Mouse (Mus musculus) midbrain, embryonic 15.5 days (tissue): ENCODE data around the gene Ehmt1. TPM values are rescaled to one million over a fixed set of nuclear protein-coding genes. Genes with fewer than 3 reads are reported as not detected.

Experiments
- ATAC-seq: fragments of 200-750 bp; cut with Nextera tagmentation; replicated peaks from 2 replicates; pipeline ENCODE4 v1.8.0; 2017; ENCODE audit warnings: moderate TSS enrichment
- H3K27ac ChIP-seq: fragments of 300-500 bp; sonication (generic); 2 replicates; pipeline ENCODE4 v1.5.1; 2015; ENCODE audit warnings: mild to moderate bottlenecking, inconsistent platforms
- H3K27me3 ChIP-seq: fragments of 300-500 bp; sonication (generic); replicated peaks from 2 replicates; pipeline ENCODE4 v1.6.1; 2015; ENCODE audit warnings: inconsistent platforms
- H3K36me3 ChIP-seq: fragments of 300-500 bp; sonication (generic); replicated peaks from 2 replicates; pipeline ENCODE4 v1.6.1; 2015; ENCODE audit warnings: inconsistent platforms
- H3K4me1 ChIP-seq: fragments of 300-500 bp; sonication (generic); 2 replicates; pipeline ENCODE4 v1.6.1; 2015; ENCODE audit warnings: inconsistent platforms
- H3K4me2 ChIP-seq: fragments of 300-500 bp; sonication (generic); 2 replicates; pipeline ENCODE4 v1.6.1; 2015; ENCODE audit warnings: inconsistent platforms, mild to moderate bottlenecking, moderate library complexity
- H3K4me3 ChIP-seq: fragments of 300-500 bp; sonication (generic); 2 replicates; pipeline ENCODE4 v1.5.1; 2015; ENCODE audit warnings: mild to moderate bottlenecking, inconsistent platforms
- H3K9ac ChIP-seq: fragments of 300-500 bp; sonication (generic); 2 replicates; pipeline ENCODE4 v1.6.1; 2015; ENCODE audit warnings: mild to moderate bottlenecking, inconsistent platforms
- H3K9me3 ChIP-seq: fragments of 300-500 bp; sonication (generic); 2 replicates; pipeline ENCODE4 v1.6.1; 2016; ENCODE audit warnings: inconsistent platforms
- WGBS: fragments of 180-500 bp; shearing (Covaris S2); methylation state at CpG from one replicate; pipeline ENCODE4 v1.1.7; 2015; ENCODE audit warnings: mixed read lengths; 5-methylcytosine and 5-hydroxymethylcytosine counted together
- polyA plus RNA-seq: library from polyadenylated mRNA; unstranded; fragments of >200 nt; fragmentation: Nextera tagmentation; extraction: Ambion mirVana; gene quantifications from 2 replicates; pipeline ENCODE4 v1.2.1, GENCODE M21; 2015

Gene Ehmt1
- polyA plus RNA-seq, 1 experiment from 2014 or later, result 117 TPM

GRCm38 (mm10) chr2:24775951-24776587 lies 143.3 kb downstream of the Ehmt1 start:
- no peak overlapping the region for H3K27ac ChIP-seq
- H3K9ac ChIP-seq, result no peak overlapping the region
- no peaks in the 10 kb centered on the region for H3K27me3 ChIP-seq
- 85% methylated on average over 11 of the region's 11 CpGs for WGBS
- H3K36me3 ChIP-seq, result no peaks in the 10 kb centered on the region
- no peak for ATAC-seq
- H3K4me2 ChIP-seq, result no peak overlapping the region
- 0 out of 2 replicates have a peak, but pooled peaks cover 3% of the 10 kb centered on the region for H3K4me1 ChIP-seq
- H3K9me3 ChIP-seq, result no peaks in the 10 kb centered on the region
- H3K4me3 ChIP-seq, result no peak overlapping the region

- 70% methylated on average over 7 of the region's 7 CpGs for WGBS
- ATAC-seq, result no peak
- no peak overlapping the region for H3K4me3 ChIP-seq
Measured at GRCm38 (mm10) chr2:24774832-24775231, 144.6 kb downstream of the Ehmt1 start.

GRCm38 (mm10) chr2:24770861-24771260 lies 148.6 kb downstream of the Ehmt1 start:
- 75% methylated on average over 4 of the region's 4 CpGs for WGBS
- Histone ChIP-seq H3K27ac (no peak overlapping the region), H3K4me1 (no peaks in the 10 kb centered on the region), H3K36me3 (no peaks in the 10 kb centered on the region), H3K9ac (no peak overlapping the region), H3K9me3 (no peaks in the 10 kb centered on the region), H3K4me3 (no peak overlapping the region), H3K27me3 (no peaks in the 10 kb centered on the region), H3K4me2 (no peak overlapping the region)
- no peak for ATAC-seq

More at GRCm38 (mm10) chr2:24774832-24775231, 144.6 kb downstream of the Ehmt1 start:
- 0 out of 2 replicates have a peak, but pooled peaks cover 3% of the 10 kb centered on the region for H3K4me1 ChIP-seq
- H3K27me3 ChIP-seq, result no peaks in the 10 kb centered on the region
- H3K9ac ChIP-seq, result no peak overlapping the region
- H3K4me2 ChIP-seq, result no peak overlapping the region
- H3K9me3 ChIP-seq, result no peaks in the 10 kb centered on the region
- H3K36me3 ChIP-seq, result no peaks in the 10 kb centered on the region
- H3K27ac ChIP-seq, result no peak overlapping the region

GRCm38 (mm10) chr2:24763115-24763557 lies 156.3 kb downstream of the Ehmt1 start, which contains the start of gene Cacna1b:
Gene Cacna1b (minus strand): TSS chr2:24763152.
- Histone ChIP-seq H3K4me3 (peak within 1 kb of the TSS; percentile 69), H3K9ac (peak within 1 kb of the TSS; percentile 71), H3K9me3 (no peaks in the 10 kb centered on the region), H3K4me1 (peaks cover 23% of the 10 kb centered on the region), H3K27ac (peak within 1 kb of the TSS; percentile 79), H3K27me3 (no peaks in the 10 kb centered on the region), H3K4me2 (peak within 1 kb of the TSS; percentile 88), H3K36me3 (no peaks in the 10 kb centered on the region; the same call in 1 of the 2 replicates)
- peak; percentile 93 for ATAC-seq
- under 1% methylated on average over 42 of the region's 42 CpGs for WGBS

- 1% methylated on average over 51 of the region's 52 CpGs for WGBS
- peak overlapping the region; percentile 88 for H3K4me2 ChIP-seq
- no peaks in the 10 kb centered on the region for H3K27me3 ChIP-seq
- H3K9ac ChIP-seq, result peak overlapping the region; percentile 71
- peaks cover 23% of the 10 kb centered on the region for H3K4me1 ChIP-seq
- H3K27ac ChIP-seq, result peak overlapping the region; percentile 79
- no peaks in the 10 kb centered on the region for H3K9me3 ChIP-seq
- H3K36me3 ChIP-seq, result no peaks in the 10 kb centered on the region; the same call in 1 of the 2 replicates
- ATAC-seq, result peak; percentile 84
- peak overlapping the region; percentile 69 for H3K4me3 ChIP-seq
Measured at GRCm38 (mm10) chr2:24762446-24762960, 156.9 kb downstream of the Ehmt1 start.

GRCm38 (mm10) chr2:24761923-24762445 lies 157.4 kb downstream of the Ehmt1 start:
- ATAC-seq, result peak; percentile 69
- peaks cover 2% of the 10 kb centered on the region; the same call in 1 of the 2 replicates for H3K36me3 ChIP-seq
- peak overlapping the region; percentile 79 for H3K27ac ChIP-seq
- H3K4me3 ChIP-seq, result peak overlapping the region; percentile 69
- H3K4me1 ChIP-seq, result peaks cover 23% of the 10 kb centered on the region
- peak overlapping the region; percentile 71 for H3K9ac ChIP-seq
- no peaks in the 10 kb centered on the region for H3K27me3 ChIP-seq
- WGBS, result under 1% methylated on average over 35 of the region's 35 CpGs
- no peaks in the 10 kb centered on the region for H3K9me3 ChIP-seq
- H3K4me2 ChIP-seq, result peak overlapping the region; percentile 88

- H3K27me3 ChIP-seq, result no peaks in the 10 kb centered on the region
- no peak overlapping the region for H3K27ac ChIP-seq
- no peak overlapping the region for H3K4me2 ChIP-seq
- no peak for ATAC-seq
- no peak overlapping the region for H3K9ac ChIP-seq
- WGBS, result 100% methylated on average over 1 of the region's 1 CpGs
- H3K4me1 ChIP-seq, result peaks cover 13% of the 10 kb centered on the region
- H3K4me3 ChIP-seq, result no peak overlapping the region
- H3K36me3 ChIP-seq, result peaks cover 25% of the 10 kb centered on the region; the same call in 1 of the 2 replicates
- no peaks in the 10 kb centered on the region for H3K9me3 ChIP-seq
Measured at GRCm38 (mm10) chr2:24755276-24755675, 164.1 kb downstream of the Ehmt1 start.

GRCm38 (mm10) chr2:24752599-24752998 lies 166.8 kb downstream of the Ehmt1 start:
- ATAC-seq, result no peak
- Histone ChIP-seq H3K9me3 (no peaks in the 10 kb centered on the region), H3K27me3 (no peaks in the 10 kb centered on the region), H3K9ac (no peak overlapping the region), H3K36me3 (peaks cover 35% of the 10 kb centered on the region; the same call in 1 of the 2 replicates), H3K4me1 (peaks cover 3% of the 10 kb centered on the region; the same call in 1 of the 2 replicates), H3K27ac (no peak overlapping the region), H3K4me3 (no peak overlapping the region), H3K4me2 (no peak overlapping the region)
- 65% methylated on average over 4 of the region's 4 CpGs for WGBS

- ATAC-seq, result no peak
- 81% methylated on average over 3 of the region's 3 CpGs for WGBS
- Histone ChIP-seq H3K4me1 (no peaks in the 10 kb centered on the region), H3K9ac (no peak overlapping the region), H3K4me3 (no peak overlapping the region), H3K27me3 (no peaks in the 10 kb centered on the region), H3K27ac (no peak overlapping the region), H3K36me3 (peaks cover 25% of the 10 kb centered on the region; the same call in 1 of the 2 replicates), H3K4me2 (no peak overlapping the region), H3K9me3 (no peaks in the 10 kb centered on the region)
Measured at GRCm38 (mm10) chr2:24750051-24750450, 169.4 kb downstream of the Ehmt1 start.

GRCm38 (mm10) chr2:24747878-24748277 lies 171.5 kb downstream of the Ehmt1 start:
- H3K27me3 ChIP-seq, result no peaks in the 10 kb centered on the region
- H3K4me2 ChIP-seq, result no peak overlapping the region
- no peak for ATAC-seq
- H3K4me1 ChIP-seq, result peaks cover 7% of the 10 kb centered on the region
- H3K36me3 ChIP-seq, result peaks cover 25% of the 10 kb centered on the region; the same call in 1 of the 2 replicates
- whole genome bisulfite sequencing, result 82% methylated on average over 7 of the region's 7 CpGs
- no peak overlapping the region for H3K27ac ChIP-seq
- no peaks in the 10 kb centered on the region for H3K9me3 ChIP-seq
- H3K9ac ChIP-seq, result no peak overlapping the region
- no peak overlapping the region for H3K4me3 ChIP-seq
